Mouse (Mus musculus) MEL (cell line): ENCODE measurements around the gene Sumf1. TPM values are rescaled to one million over a fixed set of nuclear protein-coding genes. Genes with fewer than 3 reads are reported as not detected.

Source experiments
- DNase-seq: peaks from one replicate; pipeline ENCODE4 v3.0.0; 2011; ENCODE audit warnings: low read depth, low spot score
- H3K27ac ChIP-seq: 2 replicates; pipeline ENCODE4 v1.5.1; 2012; ENCODE audit warnings: low read depth, mild to moderate bottlenecking, control low read depth, low read length, moderate library complexity; ENCODE audit not compliant: control insufficient read depth
- H3K27me3 ChIP-seq, 2 experiments: fragments of 150-350 bp in 1 of 2; sonication (generic) in 1 of 2; 2 replicates each; pipeline ENCODE4 v1.6.1; 2012; ENCODE audit warnings: low read length in 2 of 2, mild to moderate bottlenecking in 2 of 2, improper control_type of control experiment in 1 of 2, moderate library complexity in 1 of 2; ENCODE audit not compliant: insufficient read depth in 2 of 2, control insufficient read depth in 1 of 2
- H3K36me3 ChIP-seq, 2 experiments: 2 replicates each; pipeline ENCODE4 v1.6.1; 2012 to 2014; ENCODE audit warnings: low read length in 2 of 2, improper control_type of control experiment in 1 of 2, inconsistent platforms in 1 of 2, mild to moderate bottlenecking in 1 of 2; ENCODE audit not compliant: insufficient read depth in 2 of 2, control insufficient read depth in 1 of 2
- H3K4me1 ChIP-seq, 2 experiments: fragments of 150-350 bp in 1 of 2; sonication (generic) in 1 of 2; 2 replicates each; pipeline ENCODE4 v1.6.1; 2012; ENCODE audit warnings: low read length in 2 of 2, improper control_type of control experiment in 1 of 2, mild to moderate bottlenecking in 1 of 2; ENCODE audit not compliant: insufficient read depth in 2 of 2, control insufficient read depth in 1 of 2
- H3K4me3 ChIP-seq, 2 experiments: fragments of 150-350 bp in 1 of 2; sonication (generic) in 1 of 2; 2 replicates each; pipeline ENCODE4 v1.5.1; 2012; ENCODE audit warnings: low read depth in 2 of 2, low read length in 2 of 2, mild to moderate bottlenecking in 2 of 2, moderate library complexity in 2 of 2, control low read depth in 1 of 2, improper control_type of control experiment in 1 of 2; ENCODE audit not compliant: control insufficient read depth in 1 of 2, insufficient read depth in 1 of 2
- H3K79me2 ChIP-seq: 2 replicates; pipeline ENCODE4 v1.6.1; 2012; ENCODE audit warnings: mild to moderate bottlenecking, low read length, moderate library complexity; ENCODE audit not compliant: control insufficient read depth, poor library complexity, insufficient read depth
- H3K9ac ChIP-seq: 2 replicates; pipeline ENCODE4 v1.6.1; 2012; ENCODE audit warnings: low read depth, mild to moderate bottlenecking, control low read depth, low read length, moderate library complexity; ENCODE audit not compliant: control insufficient read depth, poor library complexity, severe bottlenecking
- H3K9me3 ChIP-seq: fragments of 150-350 bp; sonication (generic); replicated peaks from 2 replicates; pipeline ENCODE4 v1.6.1; 2012; ENCODE audit warnings: mild to moderate bottlenecking, low read length, improper control_type of control experiment, moderate library complexity; ENCODE audit not compliant: insufficient read depth
- BHLHE40 ChIP-seq: IDR thresholded peaks from 2 replicates; pipeline ENCODE4 v1.6.1; 2012; ENCODE audit warnings: low read depth, mild to moderate bottlenecking, inconsistent platforms, low read length, improper control_type of control experiment, borderline replicate concordance
- CHD2 ChIP-seq: IDR thresholded peaks from 2 replicates; pipeline ENCODE4 v1.6.1; 2011; ENCODE audit warnings: low read length, improper control_type of control experiment
- ELF1 ChIP-seq: IDR thresholded peaks from 2 replicates; pipeline ENCODE4 v1.6.1; 2014; ENCODE audit warnings: low read depth, mild to moderate bottlenecking, inconsistent platforms, low read length, improper control_type of control experiment, moderate library complexity
- EP300 ChIP-seq, 2 experiments: IDR thresholded peaks; 2 replicates each; pipeline ENCODE4 v1.6.1; 2011; ENCODE audit warnings: improper control_type of control experiment in 2 of 2, low read length in 2 of 2, low read depth in 1 of 2, mild to moderate bottlenecking in 1 of 2
- ETS1 ChIP-seq: IDR thresholded peaks from 2 replicates; pipeline ENCODE4 v1.6.1; 2012; ENCODE audit warnings: low read depth, mild to moderate bottlenecking, inconsistent platforms, low read length, improper control_type of control experiment, moderate library complexity
- GATA1 ChIP-seq: IDR thresholded peaks from 2 replicates; pipeline ENCODE4 v1.6.1; 2011; ENCODE audit warnings: low read depth, low read length, improper control_type of control experiment
- HCFC1 ChIP-seq: IDR thresholded peaks from 2 replicates; pipeline ENCODE4 v1.6.1; 2012; ENCODE audit warnings: low read depth, mild to moderate bottlenecking, inconsistent platforms, low read length, improper control_type of control experiment, moderate library complexity
- JUND ChIP-seq: IDR thresholded peaks from 2 replicates; pipeline ENCODE4 v1.6.1; 2011; ENCODE audit warnings: low read depth, mild to moderate bottlenecking, improper control_type of control experiment, low read length
- KAT2A ChIP-seq: conservative IDR thresholded peaks from 2 replicates; pipeline ENCODE4 v1.6.1; 2012; ENCODE audit warnings: low read depth, low read length, improper control_type of control experiment, inconsistent platforms
- MAFK ChIP-seq: IDR thresholded peaks from 2 replicates; pipeline ENCODE4 v1.6.1; 2011; ENCODE audit warnings: low read depth, mild to moderate bottlenecking, low read length, improper control_type of control experiment, borderline replicate concordance
- MAX ChIP-seq: IDR thresholded peaks from 2 replicates; pipeline ENCODE4 v1.6.1; 2011; ENCODE audit warnings: low read length, improper control_type of control experiment
- MAZ ChIP-seq: IDR thresholded peaks from 2 replicates; pipeline ENCODE4 v1.6.1; 2012; ENCODE audit warnings: low read depth, mild to moderate bottlenecking, inconsistent platforms, low read length, improper control_type of control experiment
- MXI1 ChIP-seq: IDR thresholded peaks from 2 replicates; pipeline ENCODE4 v1.6.1; 2011; ENCODE audit warnings: mild to moderate bottlenecking, low read depth, low read length, improper control_type of control experiment
- MYC ChIP-seq: IDR thresholded peaks from 2 replicates; pipeline ENCODE4 v1.6.1; 2011; ENCODE audit warnings: low read depth, mild to moderate bottlenecking, low read length, improper control_type of control experiment, moderate library complexity
- NELFE ChIP-seq: IDR thresholded peaks from 2 replicates; pipeline ENCODE4 v1.6.1; 2011; ENCODE audit warnings: low read depth, low read length, improper control_type of control experiment
- NRF1 ChIP-seq: IDR thresholded peaks from 2 replicates; pipeline ENCODE4 v1.6.1; 2014; ENCODE audit warnings: low read depth, mild to moderate bottlenecking, inconsistent platforms, low read length, improper control_type of control experiment, moderate library complexity; ENCODE audit not compliant: poor library complexity, insufficient read depth, severe bottlenecking
- POLR2A ChIP-seq, 2 experiments: IDR thresholded peaks; 2 replicates each; pipeline ENCODE4 v1.6.1; 2011 to 2012; ENCODE audit warnings: low read length in 2 of 2, mild to moderate bottlenecking in 2 of 2, control low read depth in 1 of 2, improper control_type of control experiment in 1 of 2, low read depth in 1 of 2, moderate library complexity in 1 of 2; ENCODE audit not compliant: control insufficient read depth in 1 of 2, insufficient read depth in 1 of 2, poor library complexity in 1 of 2
- POLR2AphosphoS2 ChIP-seq: IDR thresholded peaks from 2 replicates; pipeline ENCODE4 v1.6.1; 2011; ENCODE audit warnings: low read length, improper control_type of control experiment
- RAD21 ChIP-seq: IDR thresholded peaks from 2 replicates; pipeline ENCODE4 v1.6.1; 2011; ENCODE audit warnings: mild to moderate bottlenecking, low read depth, low read length, improper control_type of control experiment
- RCOR1 ChIP-seq: IDR thresholded peaks from 2 replicates; pipeline ENCODE4 v1.6.1; 2012; ENCODE audit warnings: low read depth, mild to moderate bottlenecking, inconsistent platforms, low read length, improper control_type of control experiment
- SIN3A ChIP-seq: IDR thresholded peaks from 2 replicates; pipeline ENCODE4 v1.6.1; 2012; ENCODE audit warnings: low read length, improper control_type of control experiment, inconsistent platforms
- TBP ChIP-seq: IDR thresholded peaks from 2 replicates; pipeline ENCODE4 v1.8.0; 2011; ENCODE audit warnings: low read depth, low read length, improper control_type of control experiment
- TCF12 ChIP-seq: IDR thresholded peaks from 2 replicates; pipeline ENCODE4 v1.6.1; 2014; ENCODE audit warnings: low read depth, mild to moderate bottlenecking, inconsistent platforms, low read length, improper control_type of control experiment, moderate library complexity
- USF1 ChIP-seq: IDR thresholded peaks from 2 replicates; pipeline ENCODE4 v1.6.1; 2014; ENCODE audit warnings: low read depth, mild to moderate bottlenecking, inconsistent platforms, low read length, improper control_type of control experiment, moderate library complexity
- USF2 ChIP-seq, 2 experiments: IDR thresholded peaks; 2 replicates each; pipeline ENCODE4 v1.6.1; 2011 to 2012; ENCODE audit warnings: improper control_type of control experiment in 2 of 2, low read length in 2 of 2, borderline replicate concordance in 1 of 2, inconsistent platforms in 1 of 2, low read depth in 1 of 2, mild to moderate bottlenecking in 1 of 2; ENCODE audit not compliant: insufficient read depth in 1 of 2
- ZNF384 ChIP-seq: IDR thresholded peaks from 2 replicates; pipeline ENCODE4 v1.6.1; 2012; ENCODE audit warnings: low read depth, mild to moderate bottlenecking, inconsistent platforms, low read length, improper control_type of control experiment
- polyA plus RNA-seq, 2 experiments: library from polyadenylated mRNA; stranded (reverse) in 1 of 2; unstranded in 1 of 2; fragments of >175 nt in 1 of 2; fragments of >200 nt in 1 of 2; gene quantifications; 2 replicates each; pipeline versions ENCODE4 v1.2.1 to v1.2.4; 2012; ENCODE audit warnings: low replicate concordance in 2 of 2, low read depth in 1 of 2; ENCODE audit not compliant: insufficient read length in 2 of 2, insufficient read depth in 1 of 2, missing spikeins in 1 of 2
- total RNA-seq: library from RNA; depleted of rRNA; stranded (reverse); fragments of 300-350 nt; gene quantifications from 2 replicates; pipeline ENCODE4 v1.2.3, GENCODE M21; 2012; rRNA removed

The Sumf1 gene
- total RNA-seq (7.9 and 9.4 TPM in 2 replicates), polyA plus RNA-seq (10 to 100 TPM in 1 of 2 experiments, not detected in 1; 11.2 TPM)

DNA sequence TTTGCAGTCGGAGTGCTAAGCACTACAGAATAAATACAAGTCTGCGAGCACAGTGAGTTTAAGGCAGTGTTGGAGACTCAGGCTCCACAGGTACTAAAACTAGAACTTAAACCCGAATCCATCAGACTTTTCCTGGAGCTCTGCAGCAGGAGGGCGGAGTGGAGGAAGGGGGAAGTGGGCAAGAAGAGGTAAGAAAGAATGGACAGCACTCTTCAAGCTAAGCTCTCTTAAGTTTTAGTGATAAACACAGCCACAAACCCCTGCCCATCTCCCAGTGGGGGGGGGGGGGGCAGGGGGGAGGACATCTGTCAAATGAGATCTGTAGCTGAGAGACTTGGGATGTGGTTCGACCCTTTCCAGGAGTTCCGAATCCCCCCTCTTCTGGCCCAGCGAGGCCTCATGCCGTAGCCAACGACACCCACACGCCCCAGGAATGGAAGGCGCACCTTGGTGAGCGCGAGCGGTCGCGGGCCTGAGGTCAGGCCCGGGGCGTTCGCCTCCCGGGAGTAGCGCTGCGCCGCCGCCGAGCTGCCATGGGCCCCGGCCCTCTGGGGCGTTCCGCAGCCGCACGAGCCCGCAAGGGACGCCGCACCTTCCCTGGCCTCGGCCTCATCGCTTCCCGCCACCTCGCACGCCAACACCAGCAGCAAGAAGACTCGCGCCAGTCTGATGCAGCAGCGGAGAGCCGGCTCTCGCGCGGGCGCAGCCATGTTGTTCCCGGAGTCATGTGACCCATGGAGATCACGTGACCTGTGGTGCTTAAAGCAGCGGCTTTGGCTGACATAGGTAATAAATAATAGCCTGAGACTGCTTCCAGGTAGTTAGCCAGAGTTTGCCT, at the start of gene Sumf1:
TSS of gene Sumf1 (minus strand) at position 736 of the 838 bp plus-strand sequence.
- H3K36me3 ChIP-seq: peaks cover 0 to 9% of the 10 kb centered on the region in 2 experiments; a peak in 2 of 4 replicates
- H3K4me1 ChIP-seq: peaks cover 1 to 3% of the 10 kb centered on the region in 2 experiments; a peak in 2 of 4 replicates
- H3K9ac ChIP-seq: peak within 1 kb of the TSS; percentile 85
- H3K9me3 ChIP-seq: no peaks in the 10 kb centered on the region
- H3K79me2 ChIP-seq: peaks cover 3% of the 10 kb centered on the region; the same call in 1 of the 2 replicates
- H3K27ac ChIP-seq: peak within 1 kb of the TSS; percentile 56
- H3K27me3 ChIP-seq: peaks cover 0 to 4% of the 10 kb centered on the region in 2 experiments; a peak in 1 of 4 replicates
- peak within 1 kb of the TSS; percentile 75 to 89 for H3K4me3 ChIP-seq
- peak; percentile 94 for DNase-seq
- TF ChIP-seq BHLHE40 (peak; percentile 81; the same call in 1 of the 2 replicates), TCF12 (peak; percentile 63), ELF1 (peak; percentile 20; the same call in 1 of the 2 replicates), SIN3A (peak; percentile 98), ETS1 (no peak; the same call in 1 of the 2 replicates), NELFE (peak; percentile 68), RAD21 (no peak), NRF1 (0 out of 2 replicates have a peak, but pooled peaks have one; percentile 29), CHD2 (no peak), RCOR1 (no peak), MAFK (no peak), EP300 (IDR thresholded peaks at IDR 0.05; ENCODE audit: low read depth in 1 of 2, low read length in 2 of 2) (0 out of 4 replicates have a peak, but pooled peaks of 1 of the 2 experiments have one; percentile 21), JUND (no peak), POLR2AphosphoS2 (no peak), MYC (no peak), USF2 (IDR thresholded peaks at IDR 0.05; ENCODE audit: borderline replicate concordance in 1 of 2, insufficient read depth in 1 of 2, low read depth in 1 of 2, low read length in 2 of 2) (peak; percentile 95 to 97), ZNF384 (no peak), GATA1 (peak; percentile 55), MXI1 (peak; percentile 87), TBP (peak; percentile 84), POLR2A (IDR thresholded peaks at IDR 0.05; ENCODE audit: control insufficient read depth in 1 of 2, insufficient read depth in 1 of 2, low read depth in 1 of 2, low read length in 2 of 2, poor library complexity in 1 of 2) (peak; percentile 58 to 76; a peak in 3 of 4 replicates), MAZ (no peak), MAX (peak; percentile 88), USF1 (peak; percentile 95), KAT2A (no peak; the same call in 1 of the 2 replicates), HCFC1 (peak; percentile 84)
- TF ChIP-seq, all 39 proteins: peak for 15
